Mouse (Mus musculus) midbrain, embryonic 14.5 days (tissue): ENCODE measurements around the gene Asb10. TPM values are rescaled to one million over a fixed set of nuclear protein-coding genes. Genes with fewer than 3 reads are reported as not detected.

Source experiments
- ATAC-seq: fragments of 200-750 bp; cut with Nextera tagmentation; 2 replicates; pipeline ENCODE4 v1.8.0; 2017; ENCODE audit warnings: moderate number of reproducible peaks, moderate library complexity; ENCODE audit not compliant: low FRiP score, low TSS enrichment
- DNase-seq: peaks from one replicate; pipeline ENCODE4 v3.0.0-alpha.2; 2015
- H3K27ac ChIP-seq: fragments of 300-500 bp; sonication (generic); replicated peaks from 2 replicates; pipeline ENCODE4 v1.5.1; 2014; ENCODE audit warnings: mild to moderate bottlenecking, low read depth, low read length, moderate library complexity
- H3K27me3 ChIP-seq: fragments of 300-500 bp; sonication (generic); 2 replicates; pipeline ENCODE4 v1.6.1; 2014; ENCODE audit warnings: low read length, control low read depth, mixed read lengths; ENCODE audit not compliant: control insufficient read depth, insufficient read depth
- H3K36me3 ChIP-seq: fragments of 300-500 bp; sonication (generic); 2 replicates; pipeline ENCODE4 v1.6.1; 2014; ENCODE audit warnings: low read length, control low read depth; ENCODE audit not compliant: control insufficient read depth, insufficient read depth
- H3K4me1 ChIP-seq: fragments of 300-500 bp; sonication (generic); 2 replicates; pipeline ENCODE4 v1.6.1; 2014; ENCODE audit warnings: mild to moderate bottlenecking, antibody characterized with exemption, low read length, control low read depth; ENCODE audit not compliant: control insufficient read depth, insufficient read depth
- H3K4me2 ChIP-seq: fragments of 300-500 bp; sonication (generic); 2 replicates; pipeline ENCODE4 v1.6.1; 2014; ENCODE audit warnings: mild to moderate bottlenecking, low read length, moderate library complexity
- H3K4me3 ChIP-seq: fragments of 300-500 bp; sonication (generic); replicated peaks from 2 replicates; pipeline ENCODE4 v1.5.1; 2014; ENCODE audit warnings: low read depth, low read length
- H3K9ac ChIP-seq: fragments of 300-500 bp; sonication (generic); replicated peaks from 2 replicates; pipeline ENCODE4 v1.6.1; 2014; ENCODE audit warnings: mild to moderate bottlenecking, low read length, moderate library complexity
- H3K9me3 ChIP-seq: fragments of 300-500 bp; sonication (generic); 2 replicates; pipeline ENCODE4 v1.6.1; 2016; ENCODE audit warnings: low read length, control low read depth, mixed read lengths; ENCODE audit not compliant: control insufficient read depth
- WGBS: fragments of 180-500 bp; shearing (Covaris S2); extraction: QIAGEN DNeasy Blood & Tissue Kit; methylation state at CpG from one replicate; pipeline ENCODE4 v1.1.7; 2014; 5-methylcytosine and 5-hydroxymethylcytosine counted together
- polyA plus RNA-seq: library from polyadenylated mRNA; unstranded; fragments of >200 nt; fragmentation: Nextera tagmentation; extraction: Ambion mirVana; gene quantifications from 2 replicates; pipeline ENCODE4 v1.2.1, GENCODE M21; 2014

Asb10 gene
- polyA plus RNA-seq, 1 experiment from 2014 or later = 0.12 TPM

DNA sequence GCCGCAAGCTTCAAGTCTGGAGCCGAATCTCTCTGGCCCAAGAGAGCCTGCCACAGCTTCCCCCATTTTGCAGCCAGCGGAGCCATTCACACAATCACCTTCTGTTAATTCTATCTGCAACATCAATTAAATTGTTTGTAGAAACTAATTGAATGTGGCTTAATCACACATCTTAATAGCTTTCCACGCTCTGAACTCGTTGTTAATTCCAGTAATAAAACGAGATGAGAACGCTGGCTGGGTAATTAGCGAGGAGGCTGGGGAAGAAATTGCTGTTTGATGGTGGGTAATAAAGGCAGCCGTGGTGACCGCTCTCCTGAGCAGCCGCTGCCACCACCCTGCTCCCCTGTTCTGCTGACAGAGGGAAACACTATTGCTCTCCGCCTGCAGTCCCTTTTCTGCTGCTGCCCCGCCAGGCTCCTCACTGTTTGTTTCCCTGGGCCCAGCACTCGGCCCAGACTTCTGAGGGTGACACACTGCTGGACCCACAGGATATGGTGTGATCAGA lies 50.3 kb downstream of the Asb10 start:
- Histone ChIP-seq H3K4me2 (no peak overlapping the region), H3K36me3 (peaks cover 76% of the 10 kb centered on the region), H3K4me1 (0 out of 2 replicates have a peak, but pooled peaks cover 9% of the 10 kb centered on the region), H3K9me3 (no peaks in the 10 kb centered on the region), H3K27ac (no peak overlapping the region), H3K9ac (no peak overlapping the region), H3K4me3 (no peak overlapping the region), H3K27me3 (no peaks in the 10 kb centered on the region)
- ATAC-seq = no peak
- WGBS = 78% methylated on average over 14 of the region's 14 CpGs
- no peak for DNase-seq

DNA sequence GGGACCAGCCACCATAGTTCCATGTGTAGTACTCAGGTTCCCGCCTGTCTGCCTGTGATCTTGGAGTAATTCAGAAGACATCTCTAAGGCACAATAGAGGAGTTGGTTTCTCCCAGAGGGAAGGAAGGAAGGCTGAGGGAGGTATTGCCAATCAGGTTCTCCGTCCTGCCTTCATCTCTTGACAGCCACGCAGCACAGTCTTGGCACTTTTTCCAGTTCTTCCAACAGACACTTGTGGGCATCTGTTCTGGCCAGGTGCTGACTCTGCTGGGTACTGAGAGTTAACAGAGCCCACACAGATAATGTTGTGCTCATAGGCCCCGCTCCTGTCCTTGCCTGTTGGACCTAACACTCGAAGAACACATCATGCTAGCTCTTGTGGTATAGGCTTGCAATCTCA lies 54.0 kb downstream of the Asb10 start:
- Histone ChIP-seq H3K4me1 (peaks cover 17% of the 10 kb centered on the region; the same call in 1 of the 2 replicates), H3K4me2 (no peak overlapping the region), H3K36me3 (peaks cover 75% of the 10 kb centered on the region), H3K27ac (no peak overlapping the region), H3K9ac (no peak overlapping the region), H3K4me3 (no peak overlapping the region), H3K9me3 (no peaks in the 10 kb centered on the region), H3K27me3 (no peaks in the 10 kb centered on the region)
- 96% methylated on average over 5 of the region's 5 CpGs for WGBS
- DNase-seq (no peak), ATAC-seq (no peak)

DNA sequence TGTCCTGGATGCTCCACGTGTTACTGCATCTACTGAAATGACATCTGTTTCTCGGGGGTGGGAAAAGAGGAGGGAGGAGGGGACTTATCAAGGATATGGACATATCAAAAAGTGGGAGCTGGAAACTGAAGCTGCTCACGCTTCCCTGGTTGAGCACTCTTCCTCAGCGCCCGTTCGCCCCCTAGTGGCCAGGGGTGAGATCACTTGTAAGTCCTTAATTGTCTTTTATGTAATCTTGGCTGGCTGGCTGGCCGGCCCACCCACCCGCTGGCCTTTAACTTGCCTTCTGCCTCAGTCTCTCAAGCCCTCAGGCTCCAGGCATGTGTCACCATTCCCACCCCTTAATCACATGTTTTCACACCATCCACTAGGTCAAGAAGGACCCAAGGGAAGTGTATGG lies 54.7 kb downstream of the Asb10 start:
- H3K4me2 ChIP-seq = no peak overlapping the region
- ATAC-seq = no peak
- H3K27me3 ChIP-seq = no peaks in the 10 kb centered on the region
- H3K27ac ChIP-seq = no peak overlapping the region
- peak; percentile 93 for DNase-seq
- peaks cover 23% of the 10 kb centered on the region for H3K4me1 ChIP-seq
- peaks cover 74% of the 10 kb centered on the region for H3K36me3 ChIP-seq
- no peak overlapping the region for H3K4me3 ChIP-seq
- H3K9me3 ChIP-seq = no peaks in the 10 kb centered on the region
- WGBS = 0% methylated on average over 8 of the region's 8 CpGs
- no peak overlapping the region for H3K9ac ChIP-seq

DNA sequence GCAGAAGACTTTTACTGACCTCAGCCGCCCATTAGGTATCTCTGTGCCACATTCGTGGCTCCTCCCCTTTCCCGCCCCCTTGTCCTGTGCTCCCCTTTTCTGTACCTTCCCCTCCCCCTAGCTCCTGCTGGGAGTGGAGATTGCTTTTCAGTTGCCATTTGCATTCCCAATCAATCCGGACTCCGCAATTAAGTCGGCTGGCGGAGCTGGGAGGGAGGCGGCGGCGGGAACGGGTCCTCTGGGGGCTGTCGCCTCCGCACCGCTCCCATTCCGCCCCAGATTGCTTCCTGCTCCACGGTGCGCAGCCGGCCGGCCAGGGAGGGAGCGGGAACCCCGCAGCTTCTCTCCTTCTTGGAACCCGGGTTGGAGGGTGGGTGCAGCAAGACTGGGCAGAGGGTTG lies 55.8 kb downstream of the Asb10 start:
- Histone ChIP-seq H3K4me2 (peak overlapping the region; percentile 37), H3K4me1 (peaks cover 26% of the 10 kb centered on the region), H3K9ac (peak overlapping the region; percentile 37; the same call in 1 of the 2 replicates), H3K36me3 (peaks cover 75% of the 10 kb centered on the region), H3K27ac (peak overlapping the region; percentile 45; the same call in 1 of the 2 replicates), H3K9me3 (no peaks in the 10 kb centered on the region), H3K27me3 (no peaks in the 10 kb centered on the region), H3K4me3 (no peak overlapping the region)
- peak; percentile 53 for DNase-seq
- ATAC-seq = peak; percentile 13; the same call in 1 of the 2 replicates
- 14% methylated on average over 22 of the region's 22 CpGs for WGBS

DNA sequence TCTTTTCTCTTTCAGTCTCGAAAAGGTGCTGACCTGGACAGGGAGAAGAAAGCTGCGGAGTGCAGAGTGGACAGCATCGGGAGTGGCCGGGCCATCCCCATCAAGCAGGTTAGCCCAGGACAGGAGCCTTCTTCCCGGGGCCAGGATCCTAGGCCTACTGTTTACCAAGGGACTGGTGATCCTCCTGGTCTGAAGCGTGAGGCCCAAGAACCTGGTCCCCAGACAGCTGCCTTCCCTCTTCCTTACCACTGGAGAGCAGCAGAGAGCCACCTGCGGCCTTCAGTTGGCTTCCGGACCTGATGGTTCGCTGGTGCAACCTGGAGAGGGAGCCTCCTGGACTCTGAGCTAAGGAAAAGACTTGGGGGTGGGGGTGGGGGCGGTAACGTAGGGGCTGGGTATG lies 57.5 kb downstream of the Asb10 start:
- H3K4me1 ChIP-seq = peaks cover 26% of the 10 kb centered on the region
- no peak overlapping the region for H3K4me3 ChIP-seq
- no peak overlapping the region for H3K27ac ChIP-seq
- no peaks in the 10 kb centered on the region for H3K9me3 ChIP-seq
- H3K27me3 ChIP-seq = no peaks in the 10 kb centered on the region
- H3K36me3 ChIP-seq = peaks cover 75% of the 10 kb centered on the region
- WGBS = 28% methylated on average over 11 of the region's 11 CpGs
- no peak overlapping the region for H3K9ac ChIP-seq
- H3K4me2 ChIP-seq = no peak overlapping the region
- ATAC-seq (0 out of 2 replicates have a peak, but pooled peaks have one; percentile 4), DNase-seq (peak; percentile 88)

Other genes with a start within 250 kb of the Asb10 start
- gene Kcnh2, start 189.4 kb downstream of the Asb10 start, polyA plus RNA-seq = 10.2 and 13.1 TPM in 2 replicates
- 5.1 and 7.0 TPM in 2 replicates for gene Nos3, start 176.2 kb downstream of the Asb10 start, polyA plus RNA-seq
- gene Atg9b, start 148.8 kb downstream of the Asb10 start, polyA plus RNA-seq = 0.72 and 1.0 TPM in 2 replicates
- gene Abcb8, start 147.3 kb downstream of the Asb10 start, polyA plus RNA-seq = 45.3 and 52.1 TPM in 2 replicates
- gene Asic3, start 127.6 kb downstream of the Asb10 start, polyA plus RNA-seq = not detected in 2 replicates
- 110 and 136 TPM in 2 replicates for gene Cdk5, start 117.4 kb downstream of the Asb10 start, polyA plus RNA-seq
- gene Slc4a2, start 117.1 kb downstream of the Asb10 start, polyA plus RNA-seq = 14.8 TPM in 2 replicates
- 91.8 and 105 TPM in 2 replicates for gene Fastk, start 95.7 kb downstream of the Asb10 start, polyA plus RNA-seq
- gene Tmub1, start 93.1 kb downstream of the Asb10 start, polyA plus RNA-seq = 51.0 and 64.1 TPM in 2 replicates
- gene Agap3, start 88.8 kb downstream of the Asb10 start, polyA plus RNA-seq = 65.1 and 79.0 TPM in 2 replicates
- 0.05 and 0.12 TPM in 2 replicates for gene Gbx1, start 13.8 kb downstream of the Asb10 start, polyA plus RNA-seq
- gene 4931409K22Rik, start 15.8 kb upstream of the Asb10 start, polyA plus RNA-seq = not detected in 2 replicates
- 79.3 and 88.1 TPM in 2 replicates for gene Abcf2, start 36.5 kb upstream of the Asb10 start, polyA plus RNA-seq
- 12.4 and 19.4 TPM in 2 replicates for gene Chpf2, start 45.8 kb upstream of the Asb10 start, polyA plus RNA-seq
- 158 and 199 TPM in 2 replicates for gene Smarcd3, start 83.4 kb upstream of the Asb10 start, polyA plus RNA-seq
- gene Nub1, start 144.6 kb upstream of the Asb10 start, polyA plus RNA-seq = 42.3 and 54.1 TPM in 2 replicates
- 2.0 and 5.6 TPM in 2 replicates for gene Wdr86, start 189.7 kb upstream of the Asb10 start, polyA plus RNA-seq
- gene Crygn, start 217.0 kb upstream of the Asb10 start, polyA plus RNA-seq = 1.6 TPM in 1 of 2 replicates, not detected in the other